Mouse (Mus musculus) liver, adult 2 months (tissue): ENCODE results near the gene Orm1. TPM values are rescaled to one million over a fixed set of nuclear protein-coding genes. Genes with fewer than 3 reads are reported as not detected.
"Not testable (repeated sequence)": the region's sequence is repeated elsewhere in the genome, so short reads cannot be mapped to it uniquely, and the experiment has no call there.

ENCODE experiments used
- DNase-seq: peaks from one replicate; pipeline ENCODE4 v3.0.0-alpha.2; 2011; ENCODE audit warnings: low read depth, low spot score; ENCODE audit errors: extremely low read depth
- H3K27ac ChIP-seq: fragments of 200-500 bp; replicated peaks from 2 replicates; pipeline ENCODE4 v1.5.1; 2012; ENCODE audit warnings: low read depth, mild to moderate bottlenecking, control low read depth, inconsistent platforms, low read length; ENCODE audit not compliant: insufficient read depth
- H3K27me3 ChIP-seq: fragments of 200-500 bp; 2 replicates; pipeline ENCODE4 v1.6.1; 2012; ENCODE audit warnings: mild to moderate bottlenecking, moderate library complexity, low read length, inconsistent platforms; ENCODE audit not compliant: control insufficient read depth, insufficient read depth
- H3K36me3 ChIP-seq: fragments of 200-500 bp; 2 replicates; pipeline ENCODE4 v1.6.1; 2012; ENCODE audit warnings: low read length, inconsistent platforms; ENCODE audit not compliant: control insufficient read depth, insufficient read depth
- H3K4me1 ChIP-seq: fragments of 200-500 bp; 2 replicates; pipeline ENCODE4 v1.6.1; 2011; ENCODE audit warnings: low read length; ENCODE audit not compliant: control insufficient read depth, insufficient read depth
- H3K4me3 ChIP-seq: fragments of 200-500 bp; 2 replicates; pipeline ENCODE4 v1.5.1; 2011; ENCODE audit warnings: low read depth, mild to moderate bottlenecking, control low read depth, low read length, moderate library complexity; ENCODE audit not compliant: insufficient read depth
- H3K79me2 ChIP-seq: fragments of 200-500 bp; 2 replicates; pipeline ENCODE4 v1.6.1; 2012; ENCODE audit warnings: inconsistent platforms, mild to moderate bottlenecking, low read length, moderate library complexity; ENCODE audit not compliant: control insufficient read depth, insufficient read depth
- H3K9ac ChIP-seq: fragments of 200-500 bp; 2 replicates; pipeline ENCODE4 v1.6.1; 2012; ENCODE audit warnings: low read depth, mild to moderate bottlenecking, control low read depth, inconsistent platforms, low read length
- CTCF ChIP-seq: fragments of 200-500 bp; IDR thresholded peaks from 2 replicates; pipeline ENCODE4 v1.5.1; 2011; ENCODE audit warnings: low read depth, low read length, control low read depth
- POLR2A ChIP-seq: fragments of 200-500 bp; IDR thresholded peaks from 2 replicates; pipeline ENCODE4 v1.6.1; 2011; ENCODE audit warnings: low read length, control low read depth; ENCODE audit not compliant: insufficient read depth; ENCODE audit errors: extremely low read depth
- WGBS: fragments of 180-500 bp; shearing (Covaris S2); methylation state at CpG from one replicate; pipeline ENCODE4 v1.1.7; 2018; 5-methylcytosine and 5-hydroxymethylcytosine counted together
- polyA plus RNA-seq: library from polyadenylated mRNA; depleted of rRNA; stranded (reverse); fragments of >200 nt; gene quantifications from 2 replicates; pipeline ENCODE4 v1.2.3, GENCODE M21; 2012
- total RNA-seq: library from RNA; depleted of rRNA; stranded (reverse); fragments of >200 nt; gene quantifications from 2 replicates; pipeline ENCODE4 v1.2.3, GENCODE M21; 2014

Gene Orm1
- total and polyA plus RNA-seq, 2 experiments = 676 to 2,595 TPM

- no peak for DNase-seq
- H3K4me3 ChIP-seq = no peak overlapping the region
- no peaks in the 10 kb centered on the region for H3K27me3 ChIP-seq
- WGBS = 70% methylated on average over 9 of the region's 9 CpGs
- H3K9ac ChIP-seq = no peak overlapping the region
- peaks cover 3% of the 10 kb centered on the region for H3K36me3 ChIP-seq
- no peaks in the 10 kb centered on the region for H3K4me1 ChIP-seq
- no peak for TF ChIP-seq POLR2A
- TF ChIP-seq CTCF = no peak
- no peak overlapping the region for H3K27ac ChIP-seq
- no peaks in the 10 kb centered on the region for H3K79me2 ChIP-seq
These were observed 28.1 kb upstream of the Orm1 start for GRCm38 (mm10) chr4:63316076-63316746.

- DNase-seq, H3K9ac ChIP-seq, H3K4me1 ChIP-seq, H3K79me2 ChIP-seq, H3K27ac ChIP-seq, H3K4me3 ChIP-seq, H3K27me3 ChIP-seq: not testable (repeated sequence)
- peaks cover 22% of the 10 kb centered on the region for H3K36me3 ChIP-seq
- 42% methylated on average over 3 of the region's 3 CpGs for WGBS
- peak; percentile 72 for TF ChIP-seq CTCF
These were observed 24.8 kb upstream of the Orm1 start for GRCm38 (mm10) chr4:63319566-63319965.

- 91% methylated on average over 8 of the region's 8 CpGs for WGBS
These were observed 21.0 kb upstream of the Orm1 start for GRCm38 (mm10) chr4:63323275-63323815.

GRCm38 (mm10) chr4:63333403-63333802 is 11.0 kb upstream of the Orm1 start:
- no peak for DNase-seq
- TF ChIP-seq CTCF = no peak
- no peak for TF ChIP-seq POLR2A
- 0 out of 2 replicates have a peak, but pooled peaks cover 4% of the 10 kb centered on the region for H3K36me3 ChIP-seq
- no peaks in the 10 kb centered on the region for H3K79me2 ChIP-seq
- 0 out of 2 replicates have a peak, but pooled peaks cover 2% of the 10 kb centered on the region for H3K4me1 ChIP-seq
- H3K4me3 ChIP-seq = no peak overlapping the region
- no peak overlapping the region for H3K27ac ChIP-seq
- no peaks in the 10 kb centered on the region for H3K27me3 ChIP-seq
- H3K9ac ChIP-seq = no peak overlapping the region
- 95% methylated on average over 4 of the region's 4 CpGs for WGBS

More at GRCm38 (mm10) chr4:63323275-63323815, 21.0 kb upstream of the Orm1 start:
- DNase-seq = no peak
- Histone ChIP-seq H3K27me3 (no peaks in the 10 kb centered on the region), H3K4me3 (no peak overlapping the region), H3K9ac (no peak overlapping the region), H3K27ac (no peak overlapping the region), H3K36me3 (peaks cover 27% of the 10 kb centered on the region), H3K79me2 (no peaks in the 10 kb centered on the region), H3K4me1 (no peaks in the 10 kb centered on the region)
- no peak for TF ChIP-seq CTCF
- TF ChIP-seq POLR2A = no peak

GRCm38 (mm10) chr4:63338414-63339076 is 5.8 kb upstream of the Orm1 start:
- peaks cover 23% of the 10 kb centered on the region for H3K4me1 ChIP-seq
- H3K79me2 ChIP-seq = peaks cover 2% of the 10 kb centered on the region; the same call in 1 of the 2 replicates
- no peak overlapping the region for H3K9ac ChIP-seq
- H3K27me3 ChIP-seq = no peaks in the 10 kb centered on the region
- H3K36me3 ChIP-seq = no peaks in the 10 kb centered on the region
- 14% methylated on average over 3 of the region's 3 CpGs for WGBS
- H3K4me3 ChIP-seq = no peak overlapping the region
- DNase-seq = peak; percentile 97
- no peak for TF ChIP-seq CTCF
- no peak for TF ChIP-seq POLR2A
- peak overlapping the region; percentile 41 for H3K27ac ChIP-seq
